ENCODE assay signal across 12 mouse cellular contexts in genomic region chr7:137302961-137303775, GRCm38 (mm10). TPM values are rescaled to one million over a fixed set of nuclear protein-coding genes. Genes with fewer than 3 reads are reported as not detected.
DNase-seq lines count a peak whose midpoint lies in the region; ATAC-seq and TF ChIP-seq lines count a peak whose summit lies in the region.
"Had no signal": no experiment of that assay in that cellular context is flagged by ENCODE, and none has a peak within 500 bp of the region (broad histone marks: within the 10 kb centered on the region; RNA-seq: fewer than 3 reads in every experiment).

No protein-coding gene starts in this region.

- no peaks in the 10 kb centered on the region for H3K9me3 ChIP-seq in heart, embryonic 15.5 days (replicated peaks)
- H3K9me3 ChIP-seq in hindbrain, embryonic 15.5 days, result no peaks in the 10 kb centered on the region
- no peaks in the 10 kb centered on the region for H3K9me3 ChIP-seq in midbrain, postnatal 0 days (ENCODE audit: low read length)

- H3K27ac ChIP-seq in heart, embryonic 15.5 days, result peak overlapping the region; percentile 27
- H3K27ac ChIP-seq in hindbrain, embryonic 15.5 days (replicated peaks), result peak overlapping the region; percentile 86
- peak overlapping the region; percentile 12; the same call in 1 of the 2 replicates for H3K27ac ChIP-seq in midbrain, postnatal 0 days (ENCODE audit: low read depth, low read length)
- H3K27ac ChIP-seq: liver, embryonic 14.5 days had no signal

- H3K4me3 ChIP-seq in heart, embryonic 15.5 days, result no peak overlapping the region
- peak overlapping the region; percentile 35 for H3K4me3 ChIP-seq in hindbrain, embryonic 15.5 days
- H3K4me3 ChIP-seq in midbrain, postnatal 0 days (ENCODE audit: low read depth, low read length), result peak overlapping the region; percentile 19; the same call in 1 of the 2 replicates

- intact Hi-C loops in heart, postnatal 25 days (cut with DNase I), result no loop called here

- peaks cover 11% of the 10 kb centered on the region for H3K4me1 ChIP-seq in heart, embryonic 15.5 days (replicated peaks)
- peaks cover 51% of the 10 kb centered on the region for H3K4me1 ChIP-seq in hindbrain, embryonic 15.5 days (replicated peaks)
- 0 out of 2 replicates have a peak, but pooled peaks cover 3% of the 10 kb centered on the region for H3K4me1 ChIP-seq in midbrain, postnatal 0 days (ENCODE audit: insufficient read depth, low read length)

- H3K4me2 ChIP-seq in heart, embryonic 15.5 days, result no peak overlapping the region
- peak overlapping the region; percentile 56 for H3K4me2 ChIP-seq in hindbrain, embryonic 15.5 days
- H3K4me2 ChIP-seq in midbrain, postnatal 0 days (ENCODE audit: low read depth, low read length, poor library complexity, severe bottlenecking), result peak overlapping the region; percentile 43

- no peak overlapping the region for H3K9ac ChIP-seq in heart, embryonic 15.5 days
- peak overlapping the region; percentile 56 for H3K9ac ChIP-seq in hindbrain, embryonic 15.5 days
- H3K9ac ChIP-seq in midbrain, postnatal 0 days (replicated peaks; ENCODE audit: low read length, poor library complexity, severe bottlenecking), result peak overlapping the region; percentile 48; the same call in 1 of the 2 replicates
- H3K9ac ChIP-seq: liver, embryonic 14.5 days had no signal

- H3K36me3 ChIP-seq in heart, embryonic 15.5 days, result no peaks in the 10 kb centered on the region
- no peaks in the 10 kb centered on the region for H3K36me3 ChIP-seq in hindbrain, embryonic 15.5 days
- no peaks in the 10 kb centered on the region for H3K36me3 ChIP-seq in midbrain, postnatal 0 days (ENCODE audit: insufficient read depth, low read length)

- H3K27me3 ChIP-seq in heart, embryonic 15.5 days, result peaks cover 84% of the 10 kb centered on the region
- no peaks in the 10 kb centered on the region for H3K27me3 ChIP-seq in hindbrain, embryonic 15.5 days
- peaks cover 6% of the 10 kb centered on the region; the same call in 1 of the 2 replicates for H3K27me3 ChIP-seq in midbrain, postnatal 0 days (ENCODE audit: insufficient read depth, low read length)

- no peak for DNase-seq in heart, postnatal 25 days (ENCODE audit: low spot score)
- DNase-seq in embryo, embryonic 10.5 days (ENCODE audit: low spot score), result peak; percentile 78
- no peak for DNase-seq in midbrain, postnatal 0 days (ENCODE audit: low spot score)
- no peak for DNase-seq in adrenal gland, postnatal 4 days (ENCODE audit: low spot score in 2 of 2)
- DNase-seq in lung, postnatal 36 days, result no peak
- DNase-seq in ovary, postnatal 36 days (ENCODE audit: low spot score), result no peak
- DNase-seq: adrenal gland, postnatal 25 days; kidney, postnatal 4 days; thymus, postnatal 4 days had no signal

- WGBS in heart, embryonic 15.5 days, result 53% methylated on average over 10 of the region's 10 CpGs
- 14% methylated on average over 10 of the region's 10 CpGs for WGBS in hindbrain, embryonic 15.5 days
- WGBS in midbrain, postnatal 0 days, result 24% methylated on average over 10 of the region's 10 CpGs

- no peak for TF ChIP-seq CTCF in midbrain, postnatal 0 days (IDR thresholded peaks at IDR 0.05)

- ATAC-seq in heart, embryonic 15.5 days (replicated peaks; ENCODE audit: insufficient number of reproducible peaks, insufficient read depth, low FRiP score, low read depth), result no peak
- no peak for ATAC-seq in hindbrain, embryonic 15.5 days (ENCODE audit: low FRiP score, low read depth)
- ATAC-seq in midbrain, postnatal 0 days (ENCODE audit: low FRiP score), result no peak

RNA-seq across cellular contexts. Expression of gene Ebf3, which starts 11.1 kb away (rescaled TPM):
- 1.2 and 1.3 TPM in 2 replicates for polyA plus RNA-seq in heart, embryonic 15.5 days (2015; fragmentation: Nextera tagmentation; extraction: Ambion mirVana)
- 10 to 100 TPM in 1 of 2 experiments, 1 to 10 TPM in 1; 8.9 to 10.9 TPM for total RNA-seq in heart, postnatal 25 days (2021)
- 18.0 and 18.5 TPM in 2 replicates for polyA plus RNA-seq in hindbrain, embryonic 15.5 days (2015; fragmentation: Nextera tagmentation; extraction: Ambion mirVana)
- 90.4 and 103 TPM in 2 replicates for total RNA-seq in midbrain, postnatal 0 days (2014; rRNA removed)
- polyA plus RNA-seq in midbrain, postnatal 0 days (2015; fragmentation: Nextera tagmentation; extraction: Ambion mirVana), result 5.3 and 7.1 TPM in 2 replicates
- total RNA-seq in adrenal gland, postnatal 4 days (2021), result 1 to 10 TPM; 8.7 to 9.7 TPM

Comparison
In these comparisons a context has a peak if more than half of its experiments do, and no peak if none do; other contexts are left out.
1. H3K27ac ChIP-seq: peak in every context shown above with its lines; median percentile 86 in hindbrain, embryonic 15.5 days; 27 in heart, embryonic 15.5 days; 12 in midbrain, postnatal 0 days.